Mouse (Mus musculus): ENCODE measurements at regions not wholly inside any gene's neighbourhood (a gene's known extent, or its start where the extent isn't known, plus 50 kb on each side); places are given as distances from the start of the nearest gene placed in this dataset.
A peak's percentile ranks its signal among the peaks of the same experiment; 100 is the strongest.

DNA sequence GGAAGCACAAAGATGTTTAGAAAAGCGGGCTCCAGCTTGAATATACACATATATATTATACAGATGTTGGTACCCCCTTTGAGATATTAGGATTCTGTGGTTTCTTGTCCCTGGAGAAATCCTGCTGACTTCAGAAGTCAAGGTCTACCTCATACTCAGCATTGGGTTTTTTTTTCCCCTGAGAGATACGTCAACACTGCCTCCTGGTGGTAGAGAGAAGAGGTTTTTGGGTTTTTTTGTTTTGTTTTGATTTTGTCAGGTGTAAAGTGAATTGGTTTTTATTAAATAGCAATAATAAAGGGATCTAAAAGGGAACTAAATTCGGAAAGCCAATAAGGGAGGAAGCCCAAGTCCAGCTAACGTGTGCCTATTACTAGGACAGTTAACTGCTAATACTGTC, 732.5 kb downstream of the Slc22a22 start:
- TF ChIP-seq CTCF (conservative IDR thresholded peaks at IDR 0.05; ENCODE audit: low read length) (peak; percentile 74), POU5F1 (IDR thresholded peaks at IDR 0.05; ENCODE audit: borderline replicate concordance, low read length) (no peak)

Data from E14TG2a.4 (cell line).